Mouse (Mus musculus) neutrophil, adult 5-6 weeks (primary cell): ENCODE measurements around the gene Qdpr. TPM values are rescaled to one million over a fixed set of nuclear protein-coding genes. Genes with fewer than 3 reads are reported as not detected.

Experiments
- ATAC-seq: fragments of 151-379, 151-347 bp; 2 replicates; pipeline ENCODE4 v1.8.0; 2017; ENCODE audit warnings: mild to moderate bottlenecking, moderate TSS enrichment; ENCODE audit not compliant: insufficient number of reproducible peaks, poor library complexity, low FRiP score, severe bottlenecking; ENCODE audit errors: extremely low read depth
- total RNA-seq: library from RNA; stranded (forward); fragments of 200-1000 nt; gene quantifications from 2 replicates; pipeline ENCODE4 v1.2.3, GENCODE M21; 2017

Gene Qdpr
- total RNA-seq, 1 experiment from 2014 or later, result 6.2 TPM

DNA sequence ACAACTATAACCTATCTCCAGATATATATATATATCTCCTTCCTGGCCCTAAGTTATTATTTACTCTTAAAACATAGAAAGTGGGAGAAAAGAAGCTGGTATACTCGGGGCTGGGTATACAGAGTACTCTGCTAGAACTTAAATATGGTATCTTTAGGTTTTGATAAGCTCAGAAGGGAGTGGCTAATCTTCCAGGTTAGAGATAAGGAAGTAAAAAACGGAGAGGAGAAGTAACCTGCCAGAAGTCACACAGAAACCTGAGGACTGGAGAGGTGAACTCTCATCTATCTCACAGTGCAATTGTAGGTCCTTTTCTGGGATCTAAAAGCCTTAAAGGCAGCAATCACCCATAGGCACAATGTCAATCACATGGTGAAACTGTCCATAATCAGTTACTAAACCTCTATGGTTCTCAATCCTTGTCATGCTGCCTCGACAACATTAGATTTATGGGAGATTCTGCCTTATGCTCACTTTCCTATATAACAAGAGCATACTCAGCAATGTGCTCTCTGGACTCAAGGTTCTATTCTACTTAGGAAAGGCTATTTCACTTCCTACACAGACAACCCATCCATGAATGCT, 32.1 kb downstream of the Qdpr start:
- ATAC-seq, result no peak

DNA sequence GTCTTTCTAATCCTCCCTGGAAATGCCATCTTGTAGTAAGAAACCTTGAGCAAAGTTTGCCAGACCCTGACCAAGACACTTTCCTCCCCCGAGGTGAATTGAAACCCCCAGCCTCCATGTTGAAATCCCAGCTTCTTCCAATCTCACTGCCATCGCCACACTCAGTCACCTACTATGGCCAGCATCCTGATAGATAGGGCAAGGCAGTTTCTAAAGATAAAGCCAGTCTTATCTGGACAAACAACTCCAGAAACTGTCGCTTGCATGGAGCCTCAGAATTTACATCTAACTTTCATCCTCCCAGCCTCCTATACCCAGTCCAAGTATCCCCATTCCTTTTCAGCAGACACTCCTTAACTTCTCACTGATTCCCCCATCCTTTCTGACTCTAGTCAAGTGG, 33.6 kb downstream of the Qdpr start:
- ATAC-seq, result no peak

- no peak for ATAC-seq
Measured at GRCm38 (mm10) chr5:45406129-45406528, 43.9 kb downstream of the Qdpr start.

- ATAC-seq, result no peak
Measured at GRCm38 (mm10) chr5:45402632-45403031, 47.4 kb downstream of the Qdpr start.

GRCm38 (mm10) chr5:45384034-45384812, 65.8 kb downstream of the Qdpr start:
- ATAC-seq, result no peak

Other genes with a start within 250 kb of the Qdpr start
- gene Clrn2, start 3.5 kb upstream of the Qdpr start, total RNA-seq, result not detected in 2 replicates
- 6.1 and 6.8 TPM in 2 replicates for gene Lap3, start 43.1 kb upstream of the Qdpr start, total RNA-seq
- 36.0 and 43.6 TPM in 2 replicates for gene Med28, start 70.0 kb upstream of the Qdpr start, total RNA-seq
- gene Fam184b, start 189.4 kb upstream of the Qdpr start, total RNA-seq, result not detected in 2 replicates
- 1.2 and 1.5 TPM in 2 replicates for gene Ncapg, start 219.7 kb upstream of the Qdpr start, total RNA-seq